Mouse (Mus musculus) embryonic facial prominence, embryonic 13.5 days (tissue): ENCODE measurements around the gene Tspan3. TPM values are rescaled to one million over a fixed set of nuclear protein-coding genes. Genes with fewer than 3 reads are reported as not detected.

Source experiments
- ATAC-seq: fragments of 200-750 bp; cut with Nextera tagmentation; 2 replicates; pipeline ENCODE4 v1.8.0; 2017; ENCODE audit warnings: low read depth; ENCODE audit not compliant: insufficient number of reproducible peaks, insufficient read depth, low FRiP score, low TSS enrichment
- H3K27ac ChIP-seq: fragments of 300-500 bp; sonication (generic); 2 replicates; pipeline ENCODE4 v1.5.1; 2015; ENCODE audit warnings: moderate library complexity, mild to moderate bottlenecking, inconsistent platforms
- H3K27me3 ChIP-seq: fragments of 300-500 bp; sonication (generic); 2 replicates; pipeline ENCODE4 v1.6.1; 2015; ENCODE audit warnings: mild to moderate bottlenecking, inconsistent platforms
- H3K36me3 ChIP-seq: fragments of 300-500 bp; sonication (generic); 2 replicates; pipeline ENCODE4 v1.6.1; 2015; ENCODE audit warnings: mild to moderate bottlenecking, inconsistent platforms
- H3K4me1 ChIP-seq: fragments of 300-500 bp; sonication (generic); 2 replicates; pipeline ENCODE4 v1.6.1; 2015; ENCODE audit warnings: inconsistent platforms
- H3K4me2 ChIP-seq: fragments of 300-500 bp; sonication (generic); 2 replicates; pipeline ENCODE4 v1.6.1; 2015; ENCODE audit warnings: moderate library complexity, mild to moderate bottlenecking, inconsistent platforms
- H3K4me3 ChIP-seq: fragments of 300-500 bp; sonication (generic); 2 replicates; pipeline ENCODE4 v1.5.1; 2015; ENCODE audit warnings: mild to moderate bottlenecking, inconsistent platforms
- H3K9ac ChIP-seq: fragments of 300-500 bp; sonication (generic); 2 replicates; pipeline ENCODE4 v1.6.1; 2015; ENCODE audit warnings: mild to moderate bottlenecking, inconsistent platforms
- H3K9me3 ChIP-seq: fragments of 300-500 bp; sonication (generic); 2 replicates; pipeline ENCODE4 v1.6.1; 2016; ENCODE audit warnings: inconsistent platforms
- WGBS: fragments of 180-500 bp; shearing (Covaris S2); methylation state at CpG from one replicate; pipeline ENCODE4 v1.1.7; 2015; ENCODE audit warnings: mixed read lengths; 5-methylcytosine and 5-hydroxymethylcytosine counted together
- polyA plus RNA-seq: library from polyadenylated mRNA; unstranded; fragments of >200 nt; fragmentation: Nextera tagmentation; extraction: Ambion mirVana; gene quantifications from 2 replicates; pipeline ENCODE4 v1.2.1, GENCODE M21; 2015

The Tspan3 gene
- polyA plus RNA-seq = 480 and 544 TPM in 2 replicates

- Histone ChIP-seq H3K4me3 (no peak within 1 kb of the TSS), H3K27me3 (no peaks in the 10 kb centered on the region), H3K4me1 (peaks cover 25% of the 10 kb centered on the region), H3K27ac (peak within 1 kb of the TSS; percentile 45), H3K4me2 (no peak within 1 kb of the TSS), H3K9me3 (no peaks in the 10 kb centered on the region), H3K9ac (no peak within 1 kb of the TSS), H3K36me3 (no peaks in the 10 kb centered on the region)
- ATAC-seq = no peak
- WGBS = 88% methylated on average over 6 of the region's 6 CpGs
These were observed at the start of gene Tspan3 for GRCm38 (mm10) chr9:56165377-56165776. TSS of gene Tspan3 (minus strand) at chr9:56165477.

DNA sequence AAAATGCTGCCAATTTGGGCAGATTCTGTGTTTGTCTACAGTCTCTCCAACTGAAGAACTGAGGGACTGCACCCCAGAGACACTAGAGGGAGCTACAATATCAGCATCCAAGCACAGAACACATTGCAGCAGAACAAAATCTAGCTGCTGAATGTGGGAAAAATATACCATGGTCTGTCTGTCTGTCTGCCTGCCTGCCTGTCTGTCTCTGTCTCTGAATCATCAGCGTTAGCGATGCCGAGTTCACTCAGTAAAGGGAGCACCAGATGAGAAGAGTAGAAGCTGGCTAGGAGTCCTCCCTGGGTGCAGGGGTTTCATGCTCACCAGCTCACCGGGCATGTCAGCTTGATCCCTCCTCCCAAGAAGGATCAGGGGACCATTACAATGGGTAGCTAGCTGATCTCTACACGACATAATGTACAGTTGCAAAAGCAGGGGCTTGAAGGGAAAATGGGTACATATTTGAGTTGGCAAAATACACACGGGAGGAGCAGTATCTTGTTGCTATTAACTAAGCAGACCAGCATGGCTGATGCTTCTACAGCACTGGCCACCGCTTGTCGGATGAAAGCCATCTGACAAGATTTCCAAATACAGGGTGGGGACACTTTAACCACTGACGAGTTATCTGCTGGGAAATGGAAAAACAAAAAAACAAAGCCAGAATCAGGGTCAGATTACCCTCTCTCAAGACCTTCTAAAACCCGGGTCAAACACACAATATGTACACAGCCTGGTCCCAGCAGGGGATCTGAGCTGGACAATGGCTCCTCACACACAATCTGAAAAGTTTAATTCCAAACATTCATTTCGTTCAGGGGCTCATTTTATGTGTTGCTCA lies 48.4 kb upstream of the Tspan3 start:
- H3K4me2 ChIP-seq = peak overlapping the region; percentile 44
- peaks cover 10% of the 10 kb centered on the region for H3K4me1 ChIP-seq
- H3K27me3 ChIP-seq = no peaks in the 10 kb centered on the region
- H3K27ac ChIP-seq = no peak overlapping the region
- H3K36me3 ChIP-seq = no peaks in the 10 kb centered on the region
- peak overlapping the region; percentile 54; the same call in 1 of the 2 replicates for H3K9ac ChIP-seq
- 25% methylated on average over 11 of the region's 11 CpGs for WGBS
- H3K4me3 ChIP-seq = no peak overlapping the region
- no peaks in the 10 kb centered on the region for H3K9me3 ChIP-seq
- ATAC-seq = no peak

DNA sequence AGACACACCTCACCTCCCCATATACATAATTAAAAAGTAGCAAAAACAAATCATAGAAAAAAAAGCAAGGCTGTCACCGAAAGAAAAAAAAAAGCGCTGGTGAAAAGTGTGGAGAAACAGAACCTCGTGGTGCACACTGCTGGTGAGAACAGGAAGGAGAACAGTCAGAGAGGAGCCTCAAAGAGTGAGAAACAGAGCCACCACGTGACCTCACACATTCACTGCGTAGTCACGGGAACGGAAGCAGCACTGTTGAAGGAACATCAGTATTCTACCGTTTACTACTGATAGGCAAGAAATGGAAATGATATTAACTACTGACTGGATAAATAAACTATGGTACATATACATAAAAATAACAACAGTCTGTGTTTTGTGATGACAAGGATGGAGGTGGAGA lies 43.5 kb upstream of the Tspan3 start:
- no peaks in the 10 kb centered on the region for H3K9me3 ChIP-seq
- H3K4me3 ChIP-seq = no peak overlapping the region
- H3K9ac ChIP-seq = no peak overlapping the region
- H3K4me1 ChIP-seq = peaks cover 7% of the 10 kb centered on the region; the same call in 1 of the 2 replicates
- no peak for ATAC-seq
- peaks cover 24% of the 10 kb centered on the region for H3K36me3 ChIP-seq
- no peak overlapping the region for H3K27ac ChIP-seq
- 88% methylated on average over 8 of the region's 8 CpGs for WGBS
- no peak overlapping the region for H3K4me2 ChIP-seq
- no peaks in the 10 kb centered on the region for H3K27me3 ChIP-seq

DNA sequence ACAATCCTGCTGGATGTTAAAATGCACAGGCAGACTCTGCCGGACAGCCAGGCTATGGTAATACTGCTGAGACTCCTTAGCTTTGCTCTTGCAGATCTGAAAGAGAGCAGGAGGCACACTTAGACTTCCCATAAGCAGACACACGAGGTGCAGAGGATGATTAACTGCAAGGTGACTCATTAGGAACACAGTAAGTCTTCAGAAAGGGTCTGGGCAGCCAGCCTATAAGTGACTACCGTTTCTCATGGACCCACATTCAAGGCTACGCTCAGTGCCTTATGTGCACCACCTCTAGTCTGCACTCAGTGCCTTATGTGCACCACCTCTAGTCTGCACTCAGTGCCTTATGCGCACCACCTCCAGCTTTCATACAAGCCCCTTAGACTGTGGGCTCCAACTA lies 42.2 kb upstream of the Tspan3 start:
- no peaks in the 10 kb centered on the region for H3K27me3 ChIP-seq
- no peaks in the 10 kb centered on the region for H3K9me3 ChIP-seq
- peaks cover 24% of the 10 kb centered on the region for H3K36me3 ChIP-seq
- H3K9ac ChIP-seq = no peak overlapping the region
- WGBS = 86% methylated on average over 5 of the region's 5 CpGs
- 0 out of 2 replicates have a peak, but pooled peaks cover 2% of the 10 kb centered on the region for H3K4me1 ChIP-seq
- no peak for ATAC-seq
- H3K4me3 ChIP-seq = no peak overlapping the region
- H3K27ac ChIP-seq = no peak overlapping the region
- H3K4me2 ChIP-seq = no peak overlapping the region

DNA sequence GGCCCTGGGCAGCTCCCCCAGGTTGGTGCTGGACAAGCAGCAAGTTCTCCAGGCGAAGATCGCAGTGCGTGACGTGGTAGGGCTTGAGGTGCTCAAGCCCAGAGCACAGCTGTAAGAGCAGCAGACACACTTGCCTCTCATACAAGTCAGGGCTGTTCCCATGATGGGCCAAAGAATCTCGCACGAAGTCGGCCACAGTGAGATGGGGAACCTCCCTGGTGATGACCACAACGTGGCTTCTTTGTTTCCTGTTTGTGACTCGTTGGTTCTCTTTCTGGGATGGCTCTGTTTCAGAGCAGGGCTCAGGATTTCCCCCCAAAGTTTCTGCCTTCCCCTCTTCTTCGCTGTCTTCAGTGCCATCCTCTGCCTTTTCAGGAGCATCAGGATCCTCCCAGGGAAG lies 41.8 kb upstream of the Tspan3 start:
- Histone ChIP-seq H3K9me3 (no peaks in the 10 kb centered on the region), H3K4me1 (0 out of 2 replicates have a peak, but pooled peaks cover 2% of the 10 kb centered on the region), H3K27ac (no peak overlapping the region), H3K27me3 (no peaks in the 10 kb centered on the region), H3K36me3 (peaks cover 24% of the 10 kb centered on the region), H3K9ac (no peak overlapping the region), H3K4me3 (no peak overlapping the region), H3K4me2 (no peak overlapping the region)
- WGBS = 87% methylated on average over 10 of the region's 10 CpGs
- no peak for ATAC-seq

- no peaks in the 10 kb centered on the region for H3K9me3 ChIP-seq
- 75% methylated on average over 11 of the region's 11 CpGs for WGBS
- no peak overlapping the region for H3K27ac ChIP-seq
- no peak overlapping the region for H3K4me3 ChIP-seq
- no peak for ATAC-seq
- H3K9ac ChIP-seq = no peak overlapping the region
- no peak overlapping the region for H3K4me2 ChIP-seq
- peaks cover 24% of the 10 kb centered on the region for H3K36me3 ChIP-seq
- H3K4me1 ChIP-seq = peaks cover 13% of the 10 kb centered on the region
- H3K27me3 ChIP-seq = no peaks in the 10 kb centered on the region
These were observed 40.1 kb upstream of the Tspan3 start for GRCm38 (mm10) chr9:56205336-56205735.

GRCm38 (mm10) chr9:56204316-56204715 lies 39.0 kb upstream of the Tspan3 start:
- no peak overlapping the region for H3K9ac ChIP-seq
- no peak overlapping the region for H3K4me3 ChIP-seq
- H3K4me1 ChIP-seq = peaks cover 18% of the 10 kb centered on the region
- H3K9me3 ChIP-seq = no peaks in the 10 kb centered on the region
- ATAC-seq = no peak
- peaks cover 24% of the 10 kb centered on the region for H3K36me3 ChIP-seq
- 94% methylated on average over 4 of the region's 4 CpGs for WGBS
- no peaks in the 10 kb centered on the region for H3K27me3 ChIP-seq
- no peak overlapping the region for H3K27ac ChIP-seq
- no peak overlapping the region for H3K4me2 ChIP-seq

DNA sequence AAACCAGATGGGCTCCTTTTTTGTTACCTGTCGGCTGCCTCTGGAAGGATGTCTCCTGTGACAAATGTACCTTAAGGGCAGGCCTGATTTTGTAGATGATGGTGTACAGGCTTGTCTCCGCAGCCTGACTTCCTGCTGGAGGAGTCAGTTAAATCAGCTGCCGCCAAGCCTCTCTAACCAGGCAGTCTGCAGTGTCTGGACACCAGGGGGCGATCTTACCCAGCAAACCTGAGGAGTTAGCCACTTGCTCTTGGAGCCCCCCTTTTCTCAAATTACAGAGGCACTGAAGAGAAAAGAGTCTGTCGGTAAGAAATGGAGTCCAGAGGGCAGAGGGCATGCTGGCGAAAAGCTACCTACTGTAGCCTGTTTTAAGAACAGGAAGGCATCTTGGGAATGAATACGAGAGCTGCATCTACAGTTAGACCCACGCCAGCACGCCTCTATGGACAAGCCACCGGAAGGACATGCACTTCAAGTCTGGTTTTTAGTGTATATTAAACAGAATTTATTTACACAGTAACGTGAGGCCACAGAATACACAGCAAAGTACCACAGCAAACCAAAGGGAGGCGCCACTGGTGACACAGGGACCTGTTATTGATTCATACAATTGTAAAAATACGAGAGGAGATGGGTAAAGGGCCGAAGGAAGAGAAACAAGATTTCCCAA lies 35.5 kb upstream of the Tspan3 start:
- peak overlapping the region; percentile 38; the same call in 1 of the 2 replicates for H3K4me2 ChIP-seq

DNA sequence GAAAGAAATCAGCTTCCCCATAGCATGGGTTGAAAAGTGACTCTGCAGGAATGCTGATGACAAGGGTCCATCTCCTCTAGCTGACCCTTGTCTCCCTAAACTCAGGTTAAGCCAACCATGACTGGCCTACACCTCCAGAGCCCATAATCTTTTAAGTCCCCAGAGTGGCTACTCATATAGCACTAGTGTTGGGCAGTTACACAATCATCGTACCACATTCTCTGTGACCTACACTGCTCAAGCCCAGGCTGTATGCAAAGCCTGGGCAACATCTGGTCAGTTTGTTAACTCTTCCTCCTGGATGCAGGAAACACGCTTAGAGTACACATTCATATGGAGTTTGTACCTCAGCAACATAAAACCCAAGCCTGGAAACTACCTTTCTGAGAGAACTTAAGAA lies 34.9 kb upstream of the Tspan3 start:
- Histone ChIP-seq H3K36me3 (peaks cover 3% of the 10 kb centered on the region), H3K4me1 (peaks cover 29% of the 10 kb centered on the region), H3K4me3 (no peak overlapping the region), H3K9me3 (no peaks in the 10 kb centered on the region), H3K4me2 (no peak overlapping the region), H3K27ac (no peak overlapping the region), H3K9ac (no peak overlapping the region), H3K27me3 (no peaks in the 10 kb centered on the region)
- ATAC-seq = no peak
- WGBS = 62% methylated on average over 2 of the region's 2 CpGs

More for the DNA sequence above, 35.5 kb upstream of the Tspan3 start:
- Histone ChIP-seq H3K9ac (no peak overlapping the region), H3K4me1 (peaks cover 26% of the 10 kb centered on the region), H3K27ac (no peak overlapping the region), H3K4me3 (no peak overlapping the region), H3K9me3 (no peaks in the 10 kb centered on the region), H3K27me3 (no peaks in the 10 kb centered on the region), H3K36me3 (peaks cover 9% of the 10 kb centered on the region)
- WGBS = 31% methylated on average over 14 of the region's 14 CpGs
- no peak for ATAC-seq

DNA sequence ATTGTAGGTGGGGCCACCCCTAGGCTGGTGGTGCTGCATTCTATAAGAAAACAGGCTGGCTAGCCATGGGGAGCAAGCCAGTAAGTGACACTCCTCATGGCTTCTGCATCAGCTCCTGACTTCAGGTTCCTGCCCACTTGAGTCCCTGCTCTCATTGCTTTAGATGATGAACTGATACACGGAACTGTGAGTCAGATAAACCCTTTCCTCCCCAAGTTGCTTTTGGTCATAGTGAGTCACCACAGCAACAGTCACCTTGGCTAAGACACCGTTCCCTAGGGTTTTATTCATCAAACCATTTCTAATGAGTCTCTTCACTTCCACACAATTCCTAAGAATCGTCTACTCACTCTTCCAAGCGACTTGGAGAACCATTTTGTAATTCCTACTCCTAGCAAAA lies 31.6 kb upstream of the Tspan3 start:
- WGBS = 81% methylated on average over 4 of the region's 4 CpGs
- Histone ChIP-seq H3K36me3 (no peaks in the 10 kb centered on the region), H3K27ac (no peak overlapping the region), H3K4me2 (no peak overlapping the region), H3K9ac (no peak overlapping the region), H3K27me3 (no peaks in the 10 kb centered on the region), H3K9me3 (no peaks in the 10 kb centered on the region), H3K4me1 (peaks cover 38% of the 10 kb centered on the region), H3K4me3 (no peak overlapping the region)
- ATAC-seq = no peak

DNA sequence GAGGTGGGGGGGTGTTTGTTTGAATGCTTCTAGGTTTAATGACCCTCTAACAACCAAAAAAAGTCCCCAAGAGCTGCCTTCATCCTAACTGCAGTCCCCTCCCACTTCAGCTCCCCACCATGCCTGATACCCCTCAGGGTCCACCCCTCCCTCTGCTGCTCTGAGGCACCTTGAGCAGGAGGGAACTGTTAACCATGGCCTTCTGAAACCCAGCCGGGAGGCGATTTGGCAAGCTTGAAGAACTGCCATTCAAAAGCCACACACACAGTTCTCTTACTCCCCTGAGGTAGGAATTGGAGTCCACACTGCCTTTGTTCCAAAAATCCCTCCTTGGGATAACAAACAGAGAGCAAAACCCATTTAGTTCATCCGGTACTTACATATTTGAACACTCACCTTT lies 29.9 kb upstream of the Tspan3 start:
- no peaks in the 10 kb centered on the region for H3K36me3 ChIP-seq
- no peak overlapping the region for H3K4me3 ChIP-seq
- H3K27me3 ChIP-seq = no peaks in the 10 kb centered on the region
- peaks cover 32% of the 10 kb centered on the region for H3K4me1 ChIP-seq
- WGBS = 28% methylated on average over 3 of the region's 3 CpGs
- no peak overlapping the region for H3K9ac ChIP-seq
- no peaks in the 10 kb centered on the region for H3K9me3 ChIP-seq
- no peak overlapping the region for H3K4me2 ChIP-seq
- no peak for ATAC-seq
- H3K27ac ChIP-seq = no peak overlapping the region
